Mouse (Mus musculus) lung, postnatal 14 days (tissue): ENCODE results near the gene Entpd2.

Experiments
- DNase-seq: peaks from one replicate; pipeline ENCODE4 v3.0.0; 2021

The Entpd2 gene

GRCm38 (mm10) chr2:25395721-25396596, at the start of gene Entpd2:
Entpd2 (plus strand) TSS chr2:25395874.
- no peak for DNase-seq

- no peak for DNase-seq
Observed at GRCm38 (mm10) chr2:25348162-25348561, 47.5 kb upstream of the Entpd2 start.

DNA sequence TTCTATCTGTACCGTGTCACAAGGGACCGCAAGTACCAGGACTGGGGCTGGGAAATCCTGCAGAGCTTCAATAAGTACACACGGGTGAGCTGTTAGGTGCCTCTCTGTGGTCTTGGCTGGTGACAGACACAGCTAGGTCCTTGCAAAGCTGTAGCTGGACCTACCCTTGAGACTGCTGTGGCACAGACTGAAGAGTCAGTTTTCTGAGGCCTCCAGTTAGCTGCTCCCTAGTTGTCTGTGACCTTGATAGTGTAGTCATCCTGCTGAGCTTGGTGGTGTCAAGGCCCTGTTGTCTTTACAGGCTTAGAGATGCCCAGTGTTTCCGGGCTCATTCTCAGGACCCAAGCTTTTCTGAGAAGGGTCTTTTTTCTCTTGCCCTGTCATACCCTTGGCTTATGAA, 46.2 kb upstream of the Entpd2 start:
- no peak for DNase-seq

DNA sequence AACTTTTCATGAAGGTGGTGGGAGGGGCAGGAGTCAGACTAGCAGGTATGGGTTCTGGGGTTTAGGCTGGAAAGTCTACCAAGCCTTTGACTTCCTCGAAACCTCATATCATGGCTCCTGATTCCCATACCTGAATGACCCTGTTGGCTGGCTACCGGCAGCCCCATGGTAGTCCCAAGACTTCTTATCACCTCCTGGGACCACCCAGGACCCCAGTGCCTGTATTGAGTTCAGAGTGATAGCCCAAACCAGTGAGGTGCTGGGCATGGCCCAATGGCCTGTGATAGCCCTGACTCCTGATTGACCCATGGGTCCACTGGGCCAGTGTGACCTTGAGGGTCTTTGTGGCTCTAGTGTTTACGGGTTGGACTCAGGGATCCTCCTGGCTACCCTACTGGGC, 45.0 kb upstream of the Entpd2 start:
- no peak for DNase-seq

GRCm38 (mm10) chr2:25354211-25354610, 41.5 kb upstream of the Entpd2 start:
- no peak for DNase-seq

DNA sequence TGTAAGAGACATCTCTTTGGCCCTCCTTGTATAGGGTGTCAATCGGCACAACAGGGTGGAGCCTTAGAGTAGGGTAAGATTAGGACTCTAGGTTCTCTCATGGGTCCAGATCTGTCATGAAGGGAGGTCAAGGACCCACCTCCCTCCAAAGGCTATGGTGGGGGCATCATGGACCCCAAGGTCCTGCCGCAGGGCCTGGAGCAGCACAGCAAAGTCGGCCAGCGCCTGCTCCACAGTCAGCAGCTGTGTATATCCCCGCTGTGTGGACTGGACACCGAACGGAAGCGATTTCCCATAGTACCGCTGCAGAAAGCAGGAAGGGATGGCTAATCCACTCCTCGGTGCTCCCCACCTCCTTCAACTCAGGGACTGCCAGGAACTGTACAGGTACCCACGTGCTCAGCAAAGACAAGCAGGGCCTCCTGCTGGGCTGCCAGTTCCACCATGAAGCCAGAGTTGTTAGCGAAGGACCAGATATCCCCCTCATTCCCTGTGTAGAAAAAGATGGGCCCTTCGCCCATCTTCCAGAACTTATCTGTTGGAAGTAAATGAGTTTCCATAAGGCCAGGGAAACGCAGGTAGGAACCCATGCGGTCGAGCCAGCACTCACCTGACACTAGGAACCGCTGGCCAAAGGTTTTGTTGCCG, 40.1 kb upstream of the Entpd2 start:
- no peak for DNase-seq

DNA sequence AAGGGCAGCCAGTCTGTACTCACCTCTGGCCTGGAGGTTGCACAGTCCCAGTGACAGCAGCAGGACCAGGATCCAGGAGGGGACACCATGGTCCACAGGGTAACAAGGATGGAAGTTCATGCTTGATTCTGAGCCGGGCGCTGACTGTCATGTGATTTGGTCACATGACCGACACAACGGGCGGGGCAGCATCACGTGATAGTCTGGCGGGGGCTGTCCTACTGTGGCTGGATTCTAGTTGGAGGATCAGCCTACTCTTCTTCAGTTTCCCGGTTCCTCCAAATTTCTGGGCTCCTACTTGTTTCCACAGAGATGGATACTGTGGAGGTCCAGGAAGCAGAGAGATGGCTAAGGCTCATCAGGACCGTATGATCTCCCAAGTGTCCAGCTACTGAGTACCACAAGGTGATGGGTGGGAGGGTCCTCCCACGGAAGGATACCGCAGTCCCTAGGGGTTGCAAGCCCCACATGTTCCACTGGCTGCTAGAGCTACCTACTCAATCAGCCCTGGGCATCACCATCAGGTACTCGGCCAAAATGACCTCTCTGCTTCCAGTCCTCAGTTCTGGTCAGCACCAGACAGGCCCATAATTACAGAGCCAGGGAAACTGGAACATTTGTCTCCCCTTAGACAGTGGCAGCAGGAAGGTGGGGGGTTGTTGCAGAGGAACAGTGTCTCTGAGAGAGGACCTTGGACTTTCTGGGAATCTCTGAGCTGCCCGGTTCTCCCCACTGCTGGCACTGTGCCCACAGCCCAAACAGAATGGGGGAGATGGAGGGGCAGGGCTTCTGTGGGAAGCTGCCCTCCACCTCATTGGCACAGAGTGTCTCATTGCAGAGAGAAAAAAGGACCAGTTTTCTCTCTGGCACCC, 39.2 kb upstream of the Entpd2 start, which contains the start of gene Dpp7:
Gene Dpp7, minus strand, starts transcription at position 152 of the 872 bp plus-strand sequence.
- DNase-seq, result peak; percentile 77

DNA sequence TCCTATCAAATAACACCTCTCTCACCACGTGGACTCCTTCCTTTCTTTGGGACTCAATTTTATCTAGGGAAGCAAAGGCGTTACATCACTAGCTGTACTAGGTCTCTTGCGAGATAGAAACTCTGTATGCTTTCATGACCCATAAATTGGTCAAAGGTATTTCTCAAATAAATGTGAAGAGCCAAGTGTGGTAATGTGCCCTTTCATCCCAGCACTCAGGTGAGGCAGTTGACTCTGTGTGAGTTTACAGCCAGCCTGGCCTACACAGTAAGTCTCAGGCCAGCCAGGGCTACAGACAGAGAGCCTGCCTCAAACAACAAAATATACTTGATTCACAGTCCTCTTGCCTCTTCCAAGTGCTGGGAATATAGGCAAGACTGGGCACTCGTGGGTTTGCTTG, 35.8 kb upstream of the Entpd2 start:
- DNase-seq, result no peak

GRCm38 (mm10) chr2:25363478-25364178, 32.0 kb upstream of the Entpd2 start:
- peak; percentile 36 for DNase-seq

GRCm38 (mm10) chr2:25364313-25364712, 31.4 kb upstream of the Entpd2 start:
- no peak for DNase-seq

DNA sequence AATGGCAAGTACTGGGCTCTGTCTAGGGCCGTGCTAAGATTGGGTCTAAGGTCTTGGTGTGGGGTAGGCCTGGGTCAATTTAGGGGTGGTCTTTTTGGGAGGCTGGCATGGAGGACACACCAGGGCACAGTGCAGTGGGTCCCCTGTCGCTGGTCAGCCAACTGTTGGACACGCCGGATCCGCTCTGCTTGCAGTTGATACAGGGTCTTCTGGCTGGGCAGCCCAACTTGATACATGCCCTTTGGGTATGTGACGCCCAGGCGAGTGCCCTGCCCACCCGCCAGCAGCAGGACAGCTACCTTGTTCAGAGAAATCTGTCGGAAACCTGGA, 30.9 kb upstream of the Entpd2 start:
- no peak for DNase-seq

- peak; percentile 85 for DNase-seq
Observed at GRCm38 (mm10) chr2:25365091-25365761, 30.4 kb upstream of the Entpd2 start, which contains the start of gene Uap1l1. Uap1l1 (minus strand) TSS chr2:25365682.

- no peak for DNase-seq
Observed at GRCm38 (mm10) chr2:25369996-25370395, 25.7 kb upstream of the Entpd2 start.

GRCm38 (mm10) chr2:25371764-25372643, 23.7 kb upstream of the Entpd2 start, which contains the start of gene Sapcd2:
Sapcd2 (plus strand) TSS chr2:25372321.
- peak; percentile 84 for DNase-seq

- DNase-seq, result no peak
Observed at GRCm38 (mm10) chr2:25372644-25373391, 22.9 kb upstream of the Entpd2 start.

DNA sequence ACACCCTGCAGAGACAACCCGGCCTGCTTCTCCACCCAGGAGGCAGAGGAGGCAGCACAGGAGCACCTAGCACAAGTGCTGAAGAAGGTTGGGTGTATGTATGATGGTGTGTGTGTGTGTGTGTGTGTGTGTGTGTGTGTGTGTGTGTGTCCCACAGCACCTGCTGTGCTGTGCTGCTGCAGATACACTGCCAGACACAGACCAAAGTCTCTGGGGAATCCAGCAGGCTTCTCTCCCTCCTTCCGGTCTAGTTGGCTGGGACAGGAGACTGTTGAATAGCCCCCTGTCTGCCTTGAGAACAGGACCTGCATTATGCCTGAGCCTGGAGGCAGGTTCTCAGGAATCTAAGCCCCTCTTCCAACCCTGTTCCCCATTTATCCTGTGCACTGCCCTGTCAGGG, 22.2 kb upstream of the Entpd2 start:
- no peak for DNase-seq

- peak; percentile 67 for DNase-seq
Observed at GRCm38 (mm10) chr2:25376589-25376988, 19.1 kb upstream of the Entpd2 start.

DNA sequence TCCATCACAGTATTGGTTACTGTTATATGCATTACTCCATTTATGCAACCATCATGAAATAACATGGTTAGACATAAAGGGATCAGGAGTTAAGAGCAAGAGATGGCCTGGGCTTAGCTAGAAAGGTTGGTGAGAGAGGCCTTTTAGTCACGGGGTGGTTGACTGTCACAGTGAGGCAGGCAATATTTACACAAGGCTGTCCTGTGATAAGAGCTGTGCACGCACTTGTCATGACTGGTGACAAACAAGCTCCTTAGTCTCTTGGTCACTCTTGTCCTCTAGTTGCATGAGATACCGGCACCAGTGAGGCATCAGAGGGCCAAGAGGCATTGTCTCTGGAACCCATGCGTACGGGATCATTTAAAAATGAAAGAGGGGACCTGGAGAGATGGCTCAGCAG, 11.2 kb upstream of the Entpd2 start:
- no peak for DNase-seq

DNA sequence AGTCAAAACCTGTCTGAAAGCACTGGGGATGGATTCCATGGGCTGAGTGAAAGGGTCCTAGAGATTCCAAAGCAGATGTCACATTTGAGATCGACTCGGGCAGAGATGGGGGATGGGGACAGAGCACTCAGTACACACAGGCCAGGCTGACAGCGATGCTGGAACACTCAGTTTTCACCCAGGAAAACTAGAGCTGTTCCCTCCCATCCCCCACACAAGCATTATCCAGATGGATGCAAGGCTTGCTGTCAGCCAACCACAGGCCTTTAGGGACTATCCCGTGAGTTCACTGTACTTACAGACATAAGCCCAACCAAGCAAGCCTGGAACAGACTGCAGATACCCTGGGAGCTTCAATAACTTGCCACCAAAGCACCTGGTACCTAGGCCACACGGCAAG, 4.4 kb upstream of the Entpd2 start:
- no peak for DNase-seq
